Mouse (Mus musculus) erythroblast, embryonic 14.5 days (primary cell): ENCODE data around the gene Tusc2.

ENCODE experiments used
- GATA1 ChIP-seq: IDR thresholded peaks from 2 replicates; pipeline ENCODE4 v1.6.1; 2012; ENCODE audit warnings: low read length, inconsistent platforms, mixed read lengths
- TAL1 ChIP-seq: IDR thresholded peaks from 3 replicates; pipeline ENCODE4 v1.6.1; 2012; ENCODE audit warnings: low read length, inconsistent platforms, mixed read lengths

GRCm38 (mm10) chr9:107606591-107606990 lies 43.5 kb downstream of the Tusc2 start:
- TF ChIP-seq TAL1 (no peak), GATA1 (no peak)
